Mouse (Mus musculus): ENCODE results near the gene Plpp7.

DNA sequence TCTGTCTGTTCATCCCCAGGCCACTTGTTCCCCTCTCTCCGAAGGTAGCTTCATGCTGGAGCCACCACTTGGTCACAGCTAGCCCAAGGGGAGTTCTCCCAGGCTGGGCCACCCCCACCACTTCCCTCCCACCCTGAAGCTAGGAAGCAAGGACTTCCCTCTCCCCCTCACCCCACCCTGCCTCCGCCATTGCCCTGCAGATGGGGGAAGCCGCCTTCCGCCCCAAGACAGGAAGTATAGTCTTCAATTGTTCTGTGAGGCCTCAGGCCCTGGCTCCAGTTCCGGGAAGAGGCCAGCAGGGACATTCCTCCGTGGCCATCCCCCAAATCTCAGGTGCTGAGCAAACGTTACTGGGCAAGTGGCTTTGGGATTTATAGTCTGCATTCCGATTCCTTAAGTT is 16.8 kb upstream of the Plpp7 start:
- TF ChIP-seq RAD21 (IDR thresholded peaks at IDR 0.05; ENCODE audit: low read depth, low read length) (no peak), CTCF (conservative IDR thresholded peaks at IDR 0.05 in 1 of 2, IDR thresholded peaks at IDR 0.05 in 1 of 2; ENCODE audit: low read depth in 2 of 2, low read length in 2 of 2) (no peak), POLR2AphosphoS2 (IDR thresholded peaks at IDR 0.05; ENCODE audit: low read depth, low read length) (no peak), ZMIZ1 (IDR thresholded peaks at IDR 0.05; ENCODE audit: low read depth, low read length) (no peak), USF1 (IDR thresholded peaks at IDR 0.05; ENCODE audit: low read depth, low read length) (no peak), NELFE (IDR thresholded peaks at IDR 0.05; ENCODE audit: low read depth, low read length) (no peak)

Data from CH12.LX (cell line).